Mouse (Mus musculus): Measurements from ENCODE around the gene Rtn4rl1. TPM values are rescaled to one million over a fixed set of nuclear protein-coding genes. Genes with fewer than 3 reads are reported as not detected.
A peak's percentile ranks its signal among the peaks of the same experiment; 100 is the strongest.

The Rtn4rl1 gene
- polyA plus RNA-seq, 1 experiment from 2014 or later, result 12.7 TPM

DNA sequence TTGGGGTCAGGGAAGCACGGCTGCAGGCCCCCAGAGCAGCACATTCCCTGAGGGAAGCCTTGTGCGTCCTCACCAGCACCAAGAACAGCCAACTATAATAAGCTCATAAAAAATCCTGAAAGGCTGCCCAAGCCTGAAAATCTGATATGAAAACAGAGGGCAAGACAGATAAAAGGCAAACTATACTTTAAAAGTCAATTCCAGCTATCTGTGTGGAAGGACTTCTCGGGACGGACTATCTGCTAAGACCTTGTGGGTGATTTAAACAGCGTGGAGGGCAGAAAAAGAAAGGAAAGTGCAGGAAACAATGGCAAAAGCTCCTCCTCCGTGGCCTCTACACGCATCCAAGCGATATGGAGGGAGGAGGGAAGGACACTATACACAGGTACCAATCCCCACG, 111.2 kb downstream of the Rtn4rl1 start:
- peaks cover 14% of the 10 kb centered on the region for H3K36me3 ChIP-seq (ENCODE audit: control insufficient read depth, insufficient read depth, low read length)
- WGBS, result 82% methylated on average over 9 of the region's 9 CpGs
- H3K4me2 ChIP-seq (ENCODE audit: low read depth, low read length), result no peak overlapping the region
- ATAC-seq (ENCODE audit: low read depth), result no peak
- no peaks in the 10 kb centered on the region for H3K27me3 ChIP-seq (ENCODE audit: control insufficient read depth, insufficient read depth, low read length)
- peaks cover 2% of the 10 kb centered on the region; the same call in 1 of the 2 replicates for H3K4me1 ChIP-seq (ENCODE audit: control insufficient read depth, insufficient read depth, low read length)
- H3K9me3 ChIP-seq (ENCODE audit: control insufficient read depth, low read length), result no peaks in the 10 kb centered on the region
- no peak overlapping the region for H3K9ac ChIP-seq (replicated peaks; ENCODE audit: low read depth, low read length)
- H3K4me3 ChIP-seq (ENCODE audit: low read depth, low read length), result no peak overlapping the region
- H3K27ac ChIP-seq (ENCODE audit: low read depth, low read length), result no peak overlapping the region

DNA sequence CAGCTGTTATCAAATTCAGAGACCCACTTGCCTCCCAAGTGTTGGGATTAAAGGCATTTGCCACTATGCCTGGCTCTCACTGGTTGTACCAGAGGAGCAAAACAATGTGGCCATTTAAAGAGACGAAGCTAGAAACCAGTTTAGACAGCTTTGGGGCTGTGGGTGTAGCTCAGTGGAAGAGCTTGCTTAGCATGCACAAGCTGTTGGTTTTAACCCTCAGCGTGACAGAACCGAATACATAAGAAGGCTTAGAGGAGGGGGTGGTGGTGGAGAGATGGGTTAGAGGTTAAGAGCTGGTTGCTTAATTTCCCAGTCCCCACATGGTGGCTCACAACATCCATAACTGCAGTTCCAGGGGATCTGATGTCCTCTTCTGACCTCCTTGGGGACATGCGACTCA, 115.1 kb downstream of the Rtn4rl1 start:
- Histone ChIP-seq H3K36me3 (ENCODE audit: control insufficient read depth, insufficient read depth, low read length) (peaks cover 8% of the 10 kb centered on the region), H3K4me3 (ENCODE audit: low read depth, low read length) (no peak overlapping the region), H3K4me1 (ENCODE audit: control insufficient read depth, insufficient read depth, low read length) (no peaks in the 10 kb centered on the region), H3K4me2 (ENCODE audit: low read depth, low read length) (no peak overlapping the region), H3K27ac (ENCODE audit: low read depth, low read length) (no peak overlapping the region), H3K9ac (replicated peaks; ENCODE audit: low read depth, low read length) (no peak overlapping the region), H3K27me3 (ENCODE audit: control insufficient read depth, insufficient read depth, low read length) (no peaks in the 10 kb centered on the region), H3K9me3 (ENCODE audit: control insufficient read depth, low read length) (no peaks in the 10 kb centered on the region)
- ATAC-seq (ENCODE audit: low read depth), result no peak
- WGBS, result 88% methylated on average over 4 of the region's 4 CpGs

DNA sequence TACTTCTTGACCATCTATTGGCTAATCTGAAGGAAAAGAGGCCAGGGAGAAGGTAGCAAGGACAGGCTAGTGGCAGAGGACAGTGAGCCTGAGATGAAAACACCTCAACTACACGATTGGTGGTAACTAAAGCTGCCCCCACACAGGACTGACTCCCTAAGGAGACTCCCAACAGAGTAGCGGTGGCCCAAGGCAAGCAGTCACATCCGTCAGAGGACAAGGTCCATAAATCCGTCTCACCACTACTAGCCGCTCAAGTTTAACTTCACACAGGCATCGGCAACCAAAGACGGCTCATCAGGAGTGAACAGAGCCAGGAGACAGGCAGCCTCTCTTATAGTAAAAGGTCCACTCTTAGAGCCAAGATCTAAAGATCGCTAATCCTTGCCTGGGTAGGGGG, 117.2 kb downstream of the Rtn4rl1 start:
- WGBS, result 73% methylated on average over 8 of the region's 8 CpGs
- Histone ChIP-seq H3K9me3 (ENCODE audit: control insufficient read depth, low read length) (no peaks in the 10 kb centered on the region), H3K27me3 (ENCODE audit: control insufficient read depth, insufficient read depth, low read length) (no peaks in the 10 kb centered on the region), H3K36me3 (ENCODE audit: control insufficient read depth, insufficient read depth, low read length) (peaks cover 12% of the 10 kb centered on the region), H3K4me3 (ENCODE audit: low read depth, low read length) (no peak overlapping the region), H3K27ac (ENCODE audit: low read depth, low read length) (no peak overlapping the region), H3K4me1 (ENCODE audit: control insufficient read depth, insufficient read depth, low read length) (no peaks in the 10 kb centered on the region), H3K4me2 (ENCODE audit: low read depth, low read length) (no peak overlapping the region), H3K9ac (replicated peaks; ENCODE audit: low read depth, low read length) (no peak overlapping the region)
- no peak for ATAC-seq (ENCODE audit: low read depth)

DNA sequence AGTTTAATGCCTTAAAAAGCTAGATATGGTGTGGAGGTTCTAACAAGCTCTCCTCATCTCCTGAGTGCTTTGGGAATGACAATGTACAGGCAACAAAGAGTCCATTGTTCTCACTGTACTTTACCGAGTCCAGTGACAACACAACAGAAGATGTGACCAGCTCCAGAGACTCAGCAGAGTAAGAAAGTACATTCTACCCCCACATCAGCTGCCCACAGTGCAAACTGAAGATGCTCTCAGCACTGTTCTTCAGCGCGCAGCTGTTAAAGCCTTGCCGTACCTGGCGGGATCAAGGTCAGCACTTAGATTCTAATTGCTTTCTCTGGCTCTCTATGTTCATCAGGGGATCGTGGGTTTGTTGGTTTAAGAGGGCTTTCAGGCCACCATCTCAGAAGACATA, 118.2 kb downstream of the Rtn4rl1 start:
- 81% methylated on average over 6 of the region's 6 CpGs for WGBS
- ATAC-seq (ENCODE audit: low read depth), result no peak
- Histone ChIP-seq H3K9ac (replicated peaks; ENCODE audit: low read depth, low read length) (no peak overlapping the region), H3K4me1 (ENCODE audit: control insufficient read depth, insufficient read depth, low read length) (no peaks in the 10 kb centered on the region), H3K9me3 (ENCODE audit: control insufficient read depth, low read length) (no peaks in the 10 kb centered on the region), H3K27me3 (ENCODE audit: control insufficient read depth, insufficient read depth, low read length) (no peaks in the 10 kb centered on the region), H3K36me3 (ENCODE audit: control insufficient read depth, insufficient read depth, low read length) (peaks cover 12% of the 10 kb centered on the region), H3K4me3 (ENCODE audit: low read depth, low read length) (no peak overlapping the region), H3K4me2 (ENCODE audit: low read depth, low read length) (no peak overlapping the region), H3K27ac (ENCODE audit: low read depth, low read length) (no peak overlapping the region)

DNA sequence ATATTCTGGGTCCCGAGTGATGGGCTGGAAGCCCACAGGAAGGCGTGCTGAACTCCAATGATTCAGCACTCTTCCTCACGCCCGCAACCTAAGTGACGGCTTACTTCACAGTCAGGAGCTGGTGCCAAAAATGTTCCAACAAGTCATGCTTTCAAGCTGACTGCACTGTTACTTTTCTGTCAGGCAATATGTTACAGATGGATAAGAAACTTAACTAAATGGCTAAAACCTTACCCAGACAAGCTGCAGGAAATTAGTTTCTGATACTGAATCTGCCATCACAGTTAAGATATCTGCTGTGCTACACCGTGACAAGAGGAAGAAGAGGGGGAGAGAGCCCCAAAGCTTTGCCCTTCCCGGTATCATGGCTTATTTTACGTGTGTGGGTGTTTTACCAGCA, 120.3 kb downstream of the Rtn4rl1 start:
- peaks cover 12% of the 10 kb centered on the region for H3K36me3 ChIP-seq (ENCODE audit: control insufficient read depth, insufficient read depth, low read length)
- no peaks in the 10 kb centered on the region for H3K4me1 ChIP-seq (ENCODE audit: control insufficient read depth, insufficient read depth, low read length)
- WGBS, result 96% methylated on average over 8 of the region's 8 CpGs
- no peak for ATAC-seq (ENCODE audit: low read depth)
- H3K4me2 ChIP-seq (ENCODE audit: low read depth, low read length), result no peak overlapping the region
- no peaks in the 10 kb centered on the region for H3K27me3 ChIP-seq (ENCODE audit: control insufficient read depth, insufficient read depth, low read length)
- H3K9me3 ChIP-seq (ENCODE audit: control insufficient read depth, low read length), result no peaks in the 10 kb centered on the region
- no peak overlapping the region for H3K27ac ChIP-seq (ENCODE audit: low read depth, low read length)
- no peak overlapping the region for H3K4me3 ChIP-seq (ENCODE audit: low read depth, low read length)
- H3K9ac ChIP-seq (replicated peaks; ENCODE audit: low read depth, low read length), result no peak overlapping the region

MicroRNAs within 50 kb of the gene (microRNA counts, 519-probe panel; counts per million panel counts)
- 5,066 counts per million, percentile 71 among the panel's probes with 10 or more counts for microRNA mmu-miR-132
- microRNA mmu-miR-212, result 597 counts per million, percentile 0 among the panel's probes with 10 or more counts

Small RNAs within 50 kb of the gene (microRNA-seq; reads per million reads assigned to microRNA genes)
- gene Mir132 (647 reads per million, percentile 72 among the genes with 10 or more reads in this experiment), gene Mir212 (55.2 reads per million, percentile 36 among the genes with 10 or more reads in this experiment)

Other genes with a start within 250 kb of the Rtn4rl1 start
- gene Hic1, start 24.3 kb upstream of the Rtn4rl1 start, polyA plus RNA-seq (2014; fragmentation: Nextera tagmentation; extraction: Ambion mirVana), result 0.33 and 2.6 TPM in 2 replicates
- 15.3 and 20.7 TPM in 2 replicates for gene Ovca2, start 14.9 kb upstream of the Rtn4rl1 start, polyA plus RNA-seq (2014; fragmentation: Nextera tagmentation; extraction: Ambion mirVana)
- 11.4 and 15.6 TPM in 2 replicates for gene Dph1, start 2.5 kb upstream of the Rtn4rl1 start, polyA plus RNA-seq (2014; fragmentation: Nextera tagmentation; extraction: Ambion mirVana)
- 41.4 and 46.5 TPM in 2 replicates for gene Rpa1, start 154.5 kb downstream of the Rtn4rl1 start, polyA plus RNA-seq (2014; fragmentation: Nextera tagmentation; extraction: Ambion mirVana)
- 15.3 and 17.7 TPM in 2 replicates for gene Smyd4, start 154.7 kb downstream of the Rtn4rl1 start, polyA plus RNA-seq (2014; fragmentation: Nextera tagmentation; extraction: Ambion mirVana)
- 5.1 and 80.9 TPM in 2 replicates for gene Serpinf1, start 228.9 kb downstream of the Rtn4rl1 start, polyA plus RNA-seq (2014; fragmentation: Nextera tagmentation; extraction: Ambion mirVana)
- gene Serpinf2, start 245.8 kb downstream of the Rtn4rl1 start, polyA plus RNA-seq (2014; fragmentation: Nextera tagmentation; extraction: Ambion mirVana), result 0.27 TPM in 2 replicates

All from neural tube, embryonic 14.5 days (tissue).